Mouse (Mus musculus) MEL (cell line): ENCODE measurements around the gene Ggt5. TPM values are rescaled to one million over a fixed set of nuclear protein-coding genes. Genes with fewer than 3 reads are reported as not detected.

ENCODE experiments used
- DNase-seq: peaks from one replicate; pipeline ENCODE4 v3.0.0; 2011; ENCODE audit warnings: low read depth, low spot score
- H3K27ac ChIP-seq: 2 replicates; pipeline ENCODE4 v1.5.1; 2012; ENCODE audit warnings: low read depth, mild to moderate bottlenecking, control low read depth, low read length, moderate library complexity; ENCODE audit not compliant: control insufficient read depth
- H3K27me3 ChIP-seq, 2 experiments: fragments of 150-350 bp in 1 of 2; sonication (generic) in 1 of 2; 2 replicates each; pipeline ENCODE4 v1.6.1; 2012; ENCODE audit warnings: low read length in 2 of 2, mild to moderate bottlenecking in 2 of 2, improper control_type of control experiment in 1 of 2, moderate library complexity in 1 of 2; ENCODE audit not compliant: insufficient read depth in 2 of 2, control insufficient read depth in 1 of 2
- H3K36me3 ChIP-seq, 2 experiments: 2 replicates each; pipeline ENCODE4 v1.6.1; 2012 to 2014; ENCODE audit warnings: low read length in 2 of 2, improper control_type of control experiment in 1 of 2, inconsistent platforms in 1 of 2, mild to moderate bottlenecking in 1 of 2; ENCODE audit not compliant: insufficient read depth in 2 of 2, control insufficient read depth in 1 of 2
- H3K4me1 ChIP-seq, 2 experiments: fragments of 150-350 bp in 1 of 2; sonication (generic) in 1 of 2; 2 replicates each; pipeline ENCODE4 v1.6.1; 2012; ENCODE audit warnings: low read length in 2 of 2, improper control_type of control experiment in 1 of 2, mild to moderate bottlenecking in 1 of 2; ENCODE audit not compliant: insufficient read depth in 2 of 2, control insufficient read depth in 1 of 2
- H3K4me3 ChIP-seq, 2 experiments: fragments of 150-350 bp in 1 of 2; sonication (generic) in 1 of 2; 2 replicates each; pipeline ENCODE4 v1.5.1; 2012; ENCODE audit warnings: low read depth in 2 of 2, low read length in 2 of 2, mild to moderate bottlenecking in 2 of 2, moderate library complexity in 2 of 2, control low read depth in 1 of 2, improper control_type of control experiment in 1 of 2; ENCODE audit not compliant: control insufficient read depth in 1 of 2, insufficient read depth in 1 of 2
- H3K79me2 ChIP-seq: 2 replicates; pipeline ENCODE4 v1.6.1; 2012; ENCODE audit warnings: mild to moderate bottlenecking, low read length, moderate library complexity; ENCODE audit not compliant: control insufficient read depth, poor library complexity, insufficient read depth
- H3K9ac ChIP-seq: 2 replicates; pipeline ENCODE4 v1.6.1; 2012; ENCODE audit warnings: low read depth, mild to moderate bottlenecking, control low read depth, low read length, moderate library complexity; ENCODE audit not compliant: control insufficient read depth, poor library complexity, severe bottlenecking
- H3K9me3 ChIP-seq: fragments of 150-350 bp; sonication (generic); replicated peaks from 2 replicates; pipeline ENCODE4 v1.6.1; 2012; ENCODE audit warnings: mild to moderate bottlenecking, low read length, improper control_type of control experiment, moderate library complexity; ENCODE audit not compliant: insufficient read depth
- E2F4 ChIP-seq: IDR thresholded peaks from 2 replicates; pipeline ENCODE4 v1.6.1; 2011; ENCODE audit warnings: low read depth, low read length, improper control_type of control experiment, borderline replicate concordance
- ETS1 ChIP-seq: IDR thresholded peaks from 2 replicates; pipeline ENCODE4 v1.6.1; 2012; ENCODE audit warnings: low read depth, mild to moderate bottlenecking, inconsistent platforms, low read length, improper control_type of control experiment, moderate library complexity
- HCFC1 ChIP-seq: IDR thresholded peaks from 2 replicates; pipeline ENCODE4 v1.6.1; 2012; ENCODE audit warnings: low read depth, mild to moderate bottlenecking, inconsistent platforms, low read length, improper control_type of control experiment, moderate library complexity
- MAFK ChIP-seq: IDR thresholded peaks from 2 replicates; pipeline ENCODE4 v1.6.1; 2011; ENCODE audit warnings: low read depth, mild to moderate bottlenecking, low read length, improper control_type of control experiment, borderline replicate concordance
- MEF2A ChIP-seq: IDR thresholded peaks from 2 replicates; pipeline ENCODE4 v1.6.1; 2014; ENCODE audit warnings: low read depth, mild to moderate bottlenecking, inconsistent platforms, low read length, improper control_type of control experiment; ENCODE audit not compliant: poor library complexity, insufficient replicate concordance, severe bottlenecking; ENCODE audit errors: extremely low read depth
- NELFE ChIP-seq: IDR thresholded peaks from 2 replicates; pipeline ENCODE4 v1.6.1; 2011; ENCODE audit warnings: low read depth, low read length, improper control_type of control experiment
- NRF1 ChIP-seq: IDR thresholded peaks from 2 replicates; pipeline ENCODE4 v1.6.1; 2014; ENCODE audit warnings: low read depth, mild to moderate bottlenecking, inconsistent platforms, low read length, improper control_type of control experiment, moderate library complexity; ENCODE audit not compliant: poor library complexity, insufficient read depth, severe bottlenecking
- POLR2A ChIP-seq, 2 experiments: IDR thresholded peaks; 2 replicates each; pipeline ENCODE4 v1.6.1; 2011 to 2012; ENCODE audit warnings: low read length in 2 of 2, mild to moderate bottlenecking in 2 of 2, control low read depth in 1 of 2, improper control_type of control experiment in 1 of 2, low read depth in 1 of 2, moderate library complexity in 1 of 2; ENCODE audit not compliant: control insufficient read depth in 1 of 2, insufficient read depth in 1 of 2, poor library complexity in 1 of 2
- POLR2AphosphoS5 ChIP-seq: IDR thresholded peaks from 2 replicates; pipeline ENCODE4 v1.6.1; 2012; ENCODE audit warnings: low read depth, borderline replicate concordance, mild to moderate bottlenecking, inconsistent platforms, low read length, moderate library complexity, mixed read lengths
- RAD21 ChIP-seq: IDR thresholded peaks from 2 replicates; pipeline ENCODE4 v1.6.1; 2011; ENCODE audit warnings: mild to moderate bottlenecking, low read depth, low read length, improper control_type of control experiment
- SIN3A ChIP-seq: IDR thresholded peaks from 2 replicates; pipeline ENCODE4 v1.6.1; 2012; ENCODE audit warnings: low read length, improper control_type of control experiment, inconsistent platforms
- TCF12 ChIP-seq: IDR thresholded peaks from 2 replicates; pipeline ENCODE4 v1.6.1; 2014; ENCODE audit warnings: low read depth, mild to moderate bottlenecking, inconsistent platforms, low read length, improper control_type of control experiment, moderate library complexity
- UBTF ChIP-seq: IDR thresholded peaks from 2 replicates; pipeline ENCODE4 v1.6.1; 2012; ENCODE audit warnings: low read depth, mild to moderate bottlenecking, inconsistent platforms, low read length, improper control_type of control experiment, moderate library complexity, borderline replicate concordance; ENCODE audit not compliant: insufficient read depth
- USF1 ChIP-seq: IDR thresholded peaks from 2 replicates; pipeline ENCODE4 v1.6.1; 2014; ENCODE audit warnings: low read depth, mild to moderate bottlenecking, inconsistent platforms, low read length, improper control_type of control experiment, moderate library complexity
- USF2 ChIP-seq, 2 experiments: IDR thresholded peaks; 2 replicates each; pipeline ENCODE4 v1.6.1; 2011 to 2012; ENCODE audit warnings: improper control_type of control experiment in 2 of 2, low read length in 2 of 2, borderline replicate concordance in 1 of 2, inconsistent platforms in 1 of 2, low read depth in 1 of 2, mild to moderate bottlenecking in 1 of 2; ENCODE audit not compliant: insufficient read depth in 1 of 2
- ZKSCAN1 ChIP-seq: IDR thresholded peaks from 2 replicates; pipeline ENCODE4 v1.6.1; 2012; ENCODE audit warnings: low read depth, mild to moderate bottlenecking, inconsistent platforms, low read length, improper control_type of control experiment, moderate library complexity
- ZNF384 ChIP-seq: IDR thresholded peaks from 2 replicates; pipeline ENCODE4 v1.6.1; 2012; ENCODE audit warnings: low read depth, mild to moderate bottlenecking, inconsistent platforms, low read length, improper control_type of control experiment
- polyA plus RNA-seq, 2 experiments: library from polyadenylated mRNA; stranded (reverse) in 1 of 2; unstranded in 1 of 2; fragments of >175 nt in 1 of 2; fragments of >200 nt in 1 of 2; gene quantifications; 2 replicates each; pipeline versions ENCODE4 v1.2.1 to v1.2.4; 2012; ENCODE audit warnings: low replicate concordance in 2 of 2, low read depth in 1 of 2; ENCODE audit not compliant: insufficient read length in 2 of 2, insufficient read depth in 1 of 2, missing spikeins in 1 of 2
- total RNA-seq: library from RNA; depleted of rRNA; stranded (reverse); fragments of 300-350 nt; gene quantifications from 2 replicates; pipeline ENCODE4 v1.2.3, GENCODE M21; 2012

The Ggt5 gene
- total and polyA plus RNA-seq, 3 experiments = 0.11 TPM; not detected in 2

DNA sequence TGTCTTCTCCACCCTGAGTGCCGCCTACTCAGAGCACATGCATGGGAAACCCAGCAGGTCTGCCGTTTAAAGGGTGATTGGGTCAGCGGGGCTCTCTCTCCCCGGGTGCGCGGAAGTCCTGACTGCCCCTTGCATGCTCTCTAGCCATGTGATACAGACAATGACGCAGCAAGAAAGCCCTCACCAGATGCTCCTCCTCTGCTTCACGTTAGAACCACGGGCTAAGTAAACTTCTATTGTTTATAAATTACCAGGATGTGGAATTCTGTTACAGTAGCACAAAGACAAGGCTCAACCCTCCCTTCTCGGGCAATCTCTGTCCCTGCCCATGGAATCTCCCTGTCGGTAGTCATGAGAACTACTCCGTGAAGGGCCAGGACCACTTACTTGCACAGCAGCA, 38.0 kb upstream of the Ggt5 start:
- no peak overlapping the region for H3K27ac ChIP-seq
- H3K4me3 ChIP-seq = no peak overlapping the region

DNA sequence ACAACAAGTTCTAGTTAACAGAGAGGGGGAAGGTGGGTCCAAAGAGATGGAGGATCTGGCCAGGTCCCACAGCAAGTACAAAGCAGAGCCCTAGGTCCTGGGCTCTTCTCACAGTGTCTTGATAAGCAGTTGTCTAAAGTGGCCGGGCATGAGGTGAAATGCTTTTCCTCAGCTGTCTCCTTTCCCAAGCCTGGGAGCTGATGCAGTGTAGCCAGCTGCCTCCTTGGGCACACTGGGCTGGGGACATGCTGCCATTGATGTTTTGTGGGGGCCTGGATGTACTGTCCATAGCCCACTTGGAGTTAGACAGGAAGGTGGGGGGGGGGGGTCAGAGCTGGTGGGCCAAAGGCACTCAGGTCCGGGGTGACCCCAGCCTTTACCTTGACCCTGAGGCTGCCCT, 37.0 kb upstream of the Ggt5 start:
- Histone ChIP-seq H3K27me3 (no peaks in the 10 kb centered on the region), H3K27ac (no peak overlapping the region), H3K9ac (no peak overlapping the region), H3K4me1 (no peaks in the 10 kb centered on the region; a peak in 1 of 4 replicates), H3K9me3 (no peaks in the 10 kb centered on the region)
- TF ChIP-seq UBTF (no peak), RAD21 (no peak), SIN3A (no peak), POLR2A (IDR thresholded peaks at IDR 0.05; ENCODE audit: control insufficient read depth in 1 of 2, insufficient read depth in 1 of 2, low read depth in 1 of 2, low read length in 2 of 2, poor library complexity in 1 of 2) (no peak), HCFC1 (no peak), POLR2AphosphoS5 (no peak), ETS1 (no peak), TCF12 (no peak), MEF2A (no peak), NRF1 (no peak), ZNF384 (no peak), MAFK (no peak), USF2 (IDR thresholded peaks at IDR 0.05; ENCODE audit: borderline replicate concordance in 1 of 2, insufficient read depth in 1 of 2, low read depth in 1 of 2, low read length in 2 of 2) (no peak), E2F4 (no peak), ZKSCAN1 (no peak), NELFE (no peak)
- TF ChIP-seq, all 39 proteins: peak for 0
- DNase-seq = no peak
- Histone ChIP-seq H3K79me2 (no peaks in the 10 kb centered on the region), H3K4me3 (no peak overlapping the region), H3K36me3 (no peaks in the 10 kb centered on the region)

More for the DNA sequence above, 38.0 kb upstream of the Ggt5 start:
- no peak overlapping the region for H3K9ac ChIP-seq
- no peaks in the 10 kb centered on the region for H3K27me3 ChIP-seq
- H3K9me3 ChIP-seq = no peaks in the 10 kb centered on the region
- no peak for TF ChIP-seq USF1
- no peak for TF ChIP-seq RAD21
- H3K36me3 ChIP-seq = no peaks in the 10 kb centered on the region
- no peaks in the 10 kb centered on the region for H3K79me2 ChIP-seq
- no peaks in the 10 kb centered on the region for H3K4me1 ChIP-seq
- DNase-seq = no peak
